Mouse (Mus musculus) erythroblast, embryonic 14.5 days (primary cell): ENCODE measurements around the gene Ctnnd2. TPM values are rescaled to one million over a fixed set of nuclear protein-coding genes. Genes with fewer than 3 reads are reported as not detected.

Experiments used
- H3K27me3 ChIP-seq: 2 replicates; pipeline ENCODE4 v1.6.1; 2012; ENCODE audit warnings: inconsistent platforms; ENCODE audit not compliant: control insufficient read depth
- H3K36me3 ChIP-seq: 2 replicates; pipeline ENCODE4 v1.6.1; 2012; ENCODE audit warnings: mild to moderate bottlenecking, inconsistent platforms; ENCODE audit not compliant: control insufficient read depth
- H3K4me1 ChIP-seq: 2 replicates; pipeline ENCODE4 v1.6.1; 2012; ENCODE audit warnings: inconsistent platforms; ENCODE audit not compliant: control insufficient read depth
- H3K4me3 ChIP-seq: replicated peaks from 2 replicates; pipeline ENCODE3; 2012; ENCODE audit warnings: moderate library complexity, mild to moderate bottlenecking, inconsistent platforms
- H3K9me3 ChIP-seq: 2 replicates; pipeline ENCODE4 v1.6.1; 2012; ENCODE audit warnings: low read length, inconsistent platforms, mixed read lengths; ENCODE audit not compliant: control insufficient read depth
- GATA1 ChIP-seq: IDR thresholded peaks from 2 replicates; pipeline ENCODE4 v1.6.1; 2012; ENCODE audit warnings: low read length, inconsistent platforms, mixed read lengths
- TAL1 ChIP-seq: IDR thresholded peaks from 3 replicates; pipeline ENCODE4 v1.6.1; 2012; ENCODE audit warnings: low read length, inconsistent platforms, mixed read lengths
- polyA plus RNA-seq: library from polyadenylated mRNA; stranded (reverse); fragments of >175 nt; gene quantifications from 2 replicates; pipeline ENCODE4 v1.2.3, GENCODE M21; 2012

Gene Ctnnd2
- polyA plus RNA-seq, 1 experiment: not detected

- H3K9me3 ChIP-seq: peaks cover 11% of the 10 kb centered on the region
- H3K4me1 ChIP-seq: no peaks in the 10 kb centered on the region
- TF ChIP-seq GATA1 (no peak), TAL1 (no peak)
- H3K27me3 ChIP-seq: no peaks in the 10 kb centered on the region
- no peaks in the 10 kb centered on the region for H3K36me3 ChIP-seq
- H3K4me3 ChIP-seq: no peak overlapping the region
These were observed 802.8 kb downstream of the Ctnnd2 start for GRCm38 (mm10) chr15:30974991-30975775.

- Histone ChIP-seq H3K4me3 (no peak overlapping the region), H3K36me3 (no peaks in the 10 kb centered on the region), H3K4me1 (no peaks in the 10 kb centered on the region), H3K9me3 (peaks cover 11% of the 10 kb centered on the region), H3K27me3 (no peaks in the 10 kb centered on the region)
- TF ChIP-seq TAL1: no peak
- TF ChIP-seq GATA1: no peak
These were observed 804.9 kb downstream of the Ctnnd2 start for GRCm38 (mm10) chr15:30977166-30977740.

DNA sequence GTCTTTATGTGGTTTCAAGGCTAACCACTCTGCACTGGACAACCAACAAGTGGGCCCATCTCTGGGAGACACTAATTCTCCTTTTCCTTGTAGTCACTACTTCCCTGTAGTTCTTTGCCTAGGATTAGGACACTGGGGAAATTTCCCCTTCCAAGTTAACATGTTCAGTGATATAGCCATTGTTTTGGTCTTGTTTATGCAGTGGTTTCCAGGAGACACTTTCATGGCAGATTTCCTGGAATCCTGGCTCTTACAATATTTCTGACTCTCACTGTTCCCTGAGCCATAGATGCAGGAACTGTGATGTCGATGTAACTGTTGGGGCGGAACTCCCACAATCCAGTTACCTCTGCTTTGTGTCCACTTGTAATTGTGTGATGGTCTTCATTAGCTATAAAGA is 814.5 kb downstream of the Ctnnd2 start:
- Histone ChIP-seq H3K4me3 (no peak overlapping the region), H3K4me1 (no peaks in the 10 kb centered on the region), H3K27me3 (no peaks in the 10 kb centered on the region), H3K9me3 (peaks cover 6% of the 10 kb centered on the region; the same call in 1 of the 2 replicates), H3K36me3 (no peaks in the 10 kb centered on the region)
- TF ChIP-seq TAL1: no peak
- TF ChIP-seq GATA1: no peak

GRCm38 (mm10) chr15:30990421-30991252 is 818.2 kb downstream of the Ctnnd2 start:
- TF ChIP-seq GATA1 (no peak), TAL1 (no peak)
- H3K27me3 ChIP-seq: no peaks in the 10 kb centered on the region
- peaks cover 12% of the 10 kb centered on the region for H3K9me3 ChIP-seq
- no peak overlapping the region for H3K4me3 ChIP-seq
- H3K36me3 ChIP-seq: no peaks in the 10 kb centered on the region
- no peaks in the 10 kb centered on the region for H3K4me1 ChIP-seq

GRCm38 (mm10) chr15:30992357-30992756 is 820.0 kb downstream of the Ctnnd2 start:
- no peak overlapping the region for H3K4me3 ChIP-seq
- H3K36me3 ChIP-seq: no peaks in the 10 kb centered on the region
- H3K9me3 ChIP-seq: peaks cover 15% of the 10 kb centered on the region
- TF ChIP-seq TAL1 (no peak), GATA1 (no peak)
- H3K4me1 ChIP-seq: no peaks in the 10 kb centered on the region
- H3K27me3 ChIP-seq: no peaks in the 10 kb centered on the region

GRCm38 (mm10) chr15:30992901-30993300 is 820.5 kb downstream of the Ctnnd2 start:
- Histone ChIP-seq H3K4me3 (no peak overlapping the region), H3K36me3 (no peaks in the 10 kb centered on the region), H3K4me1 (no peaks in the 10 kb centered on the region), H3K27me3 (no peaks in the 10 kb centered on the region), H3K9me3 (peaks cover 15% of the 10 kb centered on the region)
- no peak for TF ChIP-seq GATA1
- TF ChIP-seq TAL1: no peak

GRCm38 (mm10) chr15:30995346-30995745 is 823.0 kb downstream of the Ctnnd2 start:
- Histone ChIP-seq H3K4me1 (no peaks in the 10 kb centered on the region), H3K9me3 (peaks cover 15% of the 10 kb centered on the region)
- TF ChIP-seq TAL1: no peak
- TF ChIP-seq GATA1: no peak

GRCm38 (mm10) chr15:31004468-31004867 is 832.1 kb downstream of the Ctnnd2 start:
- H3K36me3 ChIP-seq: no peaks in the 10 kb centered on the region
- no peak overlapping the region for H3K4me3 ChIP-seq
- H3K9me3 ChIP-seq: peaks cover 22% of the 10 kb centered on the region
- no peak for TF ChIP-seq TAL1
- TF ChIP-seq GATA1: no peak
- no peaks in the 10 kb centered on the region for H3K27me3 ChIP-seq
- no peaks in the 10 kb centered on the region for H3K4me1 ChIP-seq

More at GRCm38 (mm10) chr15:30995346-30995745, 823.0 kb downstream of the Ctnnd2 start:
- H3K4me3 ChIP-seq: no peak overlapping the region
- H3K27me3 ChIP-seq: no peaks in the 10 kb centered on the region
- H3K36me3 ChIP-seq: no peaks in the 10 kb centered on the region

DNA sequence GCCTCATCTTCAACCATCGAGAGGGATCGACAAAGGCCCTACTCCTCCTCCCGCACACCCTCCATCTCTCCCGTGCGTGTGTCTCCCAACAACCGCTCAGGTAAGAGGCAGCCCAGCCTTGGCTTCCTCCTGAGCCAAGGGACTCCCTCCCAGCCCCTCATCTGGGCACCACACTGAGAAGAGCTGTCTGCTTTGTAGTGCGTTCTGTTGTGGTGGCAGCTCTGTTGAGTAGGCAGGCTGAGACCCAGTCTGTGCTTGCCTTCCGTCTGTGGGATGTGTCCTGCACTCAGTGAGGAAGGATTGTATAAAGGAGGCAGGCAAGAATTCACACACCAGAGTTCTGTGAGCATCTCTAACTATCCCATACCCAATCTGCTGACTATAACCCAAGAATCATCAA is 832.6 kb downstream of the Ctnnd2 start:
- TF ChIP-seq GATA1: no peak
- TF ChIP-seq TAL1: no peak
- no peak overlapping the region for H3K4me3 ChIP-seq
- no peaks in the 10 kb centered on the region for H3K27me3 ChIP-seq
- H3K36me3 ChIP-seq: no peaks in the 10 kb centered on the region
- H3K9me3 ChIP-seq: peaks cover 22% of the 10 kb centered on the region
- H3K4me1 ChIP-seq: no peaks in the 10 kb centered on the region
